Mouse (Mus musculus) heart, postnatal 10 days (tissue): ENCODE results near the gene Msmp. TPM values are rescaled to one million over a fixed set of nuclear protein-coding genes. Genes with fewer than 3 reads are reported as not detected.
"Not testable (repeated sequence)": the region's sequence is repeated elsewhere in the genome, so short reads cannot be mapped to it uniquely, and the experiment has no call there.

Experiments
- DNase-seq, 2 experiments: peaks; one replicate each; pipeline ENCODE4 v3.0.0; 2021
- intact Hi-C: fragments of 180-260 bp; cut with DNase I; formaldehyde crosslinking; loops from one replicate; pipeline ENCODE4 v1.15.1; 2025
- total RNA-seq, 2 experiments: library from RNA; stranded (reverse); gene quantifications; 2 replicates each; pipeline ENCODE4 v1.2.3; 2021

Gene Msmp
- total RNA-seq, 2 experiments from 2014 or later, result 0.36 to 0.37 TPM

DNA sequence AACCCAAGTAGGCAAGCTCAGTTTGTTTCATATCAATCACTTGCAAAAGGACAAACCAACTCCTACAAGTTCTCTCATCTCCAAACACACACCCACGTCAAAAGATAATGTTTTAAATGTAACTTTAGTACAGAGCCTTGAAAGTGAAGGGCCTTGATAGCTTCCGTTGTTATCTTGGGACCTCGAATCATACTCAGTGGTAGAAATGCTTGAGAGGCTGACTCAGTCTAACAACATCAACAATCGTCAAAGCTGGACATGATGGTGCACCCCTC is 20.8 kb downstream of the Msmp start:
- no peak for DNase-seq
- intact Hi-C loops, result loop anchor here (2.0 to 10.0 kb wide), 3 partner anchors 15 to 529 kb away; partner anchors contain the start of genes Gba2, Rgp1 and Stoml2

DNA sequence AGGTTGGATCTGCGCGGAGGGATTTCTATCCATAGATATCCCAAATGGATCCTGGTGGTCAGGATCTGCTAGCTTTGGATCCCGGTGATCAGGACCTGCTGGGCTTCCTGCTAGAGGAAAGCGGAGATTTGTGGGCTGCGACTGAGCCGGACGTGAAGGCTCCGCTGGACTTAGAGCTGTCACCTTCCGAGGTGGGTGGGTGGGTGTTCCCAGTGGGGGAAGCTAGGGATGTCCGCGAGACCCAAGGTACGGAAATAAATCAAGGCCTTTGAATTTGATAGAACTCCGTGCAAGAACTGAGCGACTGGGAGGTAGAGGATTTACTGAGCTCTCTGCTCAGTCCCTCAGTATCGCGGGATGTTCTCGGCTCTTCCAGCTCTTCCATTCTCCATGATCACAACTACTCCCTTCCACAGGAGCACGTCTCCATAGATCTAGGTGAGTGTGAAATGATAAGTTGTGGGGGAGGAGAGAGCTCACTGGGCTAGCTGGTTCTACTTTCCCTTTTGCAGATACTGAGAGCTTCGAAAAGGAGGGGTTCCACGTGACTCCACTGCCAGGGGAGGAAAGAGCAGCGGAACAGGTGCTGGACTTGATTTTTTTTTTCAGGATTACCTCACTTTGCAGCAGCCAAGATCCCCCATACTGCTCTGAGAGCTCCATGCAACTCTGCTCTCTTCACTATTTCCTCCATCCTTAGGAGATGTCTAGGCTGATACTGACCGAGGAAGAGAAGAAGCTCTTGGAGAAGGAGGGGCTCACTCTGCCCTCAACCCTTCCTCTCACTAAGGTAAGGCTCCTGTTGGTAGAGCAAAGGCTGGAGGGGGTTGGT is 21.3 kb downstream of the Msmp start:
- no peak for DNase-seq
- intact Hi-C loops, result loop anchor here (2.0 to 10.0 kb wide), 3 partner anchors 16 to 528 kb away; partner anchors contain the start of genes Gba2, Rgp1 and Stoml2

DNA sequence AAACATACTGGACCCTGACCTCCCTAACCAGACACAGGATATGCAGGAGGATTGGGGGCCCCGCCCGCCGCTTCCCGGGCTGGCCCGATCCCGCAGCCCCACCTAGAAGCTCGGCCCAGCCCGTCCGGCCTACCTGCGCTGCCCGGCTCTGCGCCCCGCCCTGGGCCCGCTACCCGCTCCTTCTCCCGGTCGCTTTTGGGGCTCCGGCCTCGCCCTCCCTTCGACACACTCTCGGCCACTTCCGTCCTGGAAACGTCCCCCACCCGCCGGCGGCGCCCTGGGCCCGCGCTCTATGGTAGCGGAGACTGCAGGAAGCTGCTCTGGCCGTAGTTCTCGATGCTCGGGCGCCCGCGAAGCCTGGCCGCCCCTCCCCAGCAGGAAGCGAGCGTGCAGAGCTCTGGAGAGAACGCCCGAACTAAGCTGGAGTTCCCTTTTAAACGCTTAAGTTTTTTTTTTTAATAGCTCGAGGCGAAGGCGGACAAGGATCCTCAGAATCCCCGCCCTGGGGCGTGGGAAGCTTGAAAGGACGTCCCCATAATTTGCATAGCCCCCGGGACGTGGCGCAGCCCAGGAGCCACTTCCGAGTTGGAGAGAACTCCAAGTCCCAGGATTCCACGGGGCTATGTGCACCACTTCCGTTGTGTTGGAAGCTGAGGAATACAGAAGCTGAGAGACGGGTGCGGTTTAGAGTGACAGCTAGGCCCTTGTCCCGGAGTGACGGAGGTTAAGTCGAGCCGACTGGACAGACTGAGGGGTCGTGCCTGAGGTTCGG is 22.1 kb downstream of the Msmp start, which contains the start of the genes Creb3 and Tln1:
Creb3 (plus strand) TSS at position 336 of the 772 bp plus-strand sequence.
Tln1 (minus strand) TSS at position 695 of the 772 bp plus-strand sequence.
- DNase-seq, result peak; percentile 97
- intact Hi-C loops, result loop anchor here (2.0 to 10.0 kb wide), 4 partner anchors 17 to 527 kb away; partner anchors contain the start of genes Gba2, Rgp1 and Stoml2

DNA sequence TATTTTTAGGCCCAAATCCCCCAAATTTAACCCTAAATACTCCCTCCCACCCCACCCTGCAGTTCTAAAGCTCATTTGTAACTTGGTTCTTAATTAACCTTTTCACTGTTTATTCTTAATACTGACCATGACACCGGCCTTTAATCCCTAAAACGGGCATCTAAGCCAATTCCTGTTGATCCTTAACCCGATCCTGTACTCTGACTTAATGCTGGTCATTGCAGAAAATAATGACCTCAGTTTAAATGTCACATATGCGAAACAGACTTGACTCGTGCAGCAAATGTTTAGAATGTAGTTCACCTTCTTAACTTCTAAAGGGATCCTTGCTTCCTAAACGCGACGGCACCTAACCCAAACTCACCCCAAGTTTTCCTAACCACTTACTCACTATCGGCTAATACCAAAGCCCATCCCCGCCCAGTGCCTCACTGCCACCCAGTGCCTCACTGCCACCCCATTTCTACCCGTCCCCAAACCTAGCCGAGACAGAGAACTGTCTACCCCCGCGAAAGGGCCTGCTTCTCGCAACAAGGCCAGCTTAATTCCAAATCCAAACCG is 22.8 kb downstream of the Msmp start:
- intact Hi-C loops, result loop anchor here (2.0 to 10.0 kb wide), 2 partner anchors 29 to 527 kb away; partner anchors contain the start of gene Stoml2
- DNase-seq, result no peak

DNA sequence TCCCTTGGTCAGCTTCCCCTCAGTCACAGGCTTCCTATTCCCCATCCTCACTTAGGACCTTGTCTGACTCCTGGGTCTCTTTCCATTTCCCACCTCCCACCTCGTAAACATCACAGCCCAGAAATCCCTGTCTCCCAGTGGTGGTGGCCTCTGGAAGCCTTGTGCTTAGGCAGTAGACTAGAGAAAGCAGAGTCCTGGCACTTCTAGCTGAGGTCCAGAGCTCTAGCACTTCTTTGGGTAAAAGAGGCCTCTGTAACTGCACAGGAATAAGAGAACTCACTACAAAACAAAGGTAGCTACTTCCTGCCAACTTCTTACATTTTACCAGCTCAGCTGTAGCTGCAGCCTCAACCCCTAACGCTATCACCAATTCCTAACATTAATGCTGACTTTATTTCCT is 23.3 kb downstream of the Msmp start:
- intact Hi-C loops, result loop anchor here (2.0 to 10.0 kb wide), 2 partner anchors 28 to 526 kb away; partner anchors contain the start of gene Stoml2
- peak in 1 of 2 experiments; percentile 23 for DNase-seq

DNA sequence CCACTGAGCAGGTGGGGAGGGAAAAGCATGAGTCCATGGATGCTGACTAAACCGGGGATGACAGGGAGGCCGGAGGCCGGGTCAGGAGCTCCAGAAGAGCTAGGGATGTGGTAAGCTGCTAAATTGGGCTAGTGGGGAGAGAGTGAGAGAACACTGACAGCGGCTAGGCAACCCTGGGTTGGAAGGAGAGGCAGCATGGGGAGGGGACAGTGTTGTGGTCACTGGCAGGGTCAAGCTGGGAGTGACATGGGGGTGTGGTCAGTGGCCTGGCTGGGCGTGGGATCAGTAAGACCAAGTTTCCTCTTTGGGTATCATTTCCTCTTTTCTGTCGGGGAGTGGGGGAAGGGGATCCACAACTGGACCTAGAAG is 24.1 kb downstream of the Msmp start:
- peak; percentile 64 to 67 for DNase-seq
- intact Hi-C loops, result loop anchor here (2.0 to 10.0 kb wide), 2 partner anchors 27 to 525 kb away; partner anchors contain the start of gene Stoml2

DNA sequence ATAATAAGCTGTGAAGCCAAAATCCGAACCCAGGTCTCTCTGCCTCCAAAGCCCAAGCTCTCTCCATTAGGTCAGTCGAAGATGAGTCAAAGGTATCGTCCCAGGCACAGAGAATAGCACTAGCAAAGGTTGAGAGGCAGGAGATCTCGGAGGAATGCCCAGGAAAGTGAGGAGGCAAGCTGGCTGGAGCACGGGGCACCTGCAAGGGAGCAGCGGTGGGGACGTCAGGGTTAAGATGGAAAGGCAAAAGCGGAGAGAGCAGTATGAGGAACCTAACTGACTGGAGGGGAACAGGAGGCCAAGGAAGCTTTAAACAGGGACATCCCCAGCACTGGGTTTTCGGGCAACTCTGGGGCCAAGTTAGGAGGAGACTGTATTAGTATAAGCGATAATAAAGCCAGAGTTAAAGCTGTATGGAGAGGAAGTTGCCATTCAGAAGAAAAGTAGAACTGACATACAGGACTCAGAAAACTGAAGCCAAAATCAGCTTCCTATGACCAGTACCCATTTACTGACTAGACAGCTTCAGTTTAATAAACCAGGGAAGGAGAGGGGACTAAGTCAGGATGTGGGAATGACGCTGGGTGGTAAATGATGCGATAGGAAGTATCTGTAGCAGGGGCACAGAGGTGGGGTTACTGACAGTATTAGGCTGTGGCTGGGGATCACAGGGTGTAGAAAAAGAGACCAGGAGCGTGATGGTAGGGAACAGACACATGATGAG is 24.6 kb downstream of the Msmp start:
- intact Hi-C loops, result loop anchor here (2.0 to 10.0 kb wide), 2 partner anchors 27 to 525 kb away; partner anchors contain the start of gene Stoml2

DNA sequence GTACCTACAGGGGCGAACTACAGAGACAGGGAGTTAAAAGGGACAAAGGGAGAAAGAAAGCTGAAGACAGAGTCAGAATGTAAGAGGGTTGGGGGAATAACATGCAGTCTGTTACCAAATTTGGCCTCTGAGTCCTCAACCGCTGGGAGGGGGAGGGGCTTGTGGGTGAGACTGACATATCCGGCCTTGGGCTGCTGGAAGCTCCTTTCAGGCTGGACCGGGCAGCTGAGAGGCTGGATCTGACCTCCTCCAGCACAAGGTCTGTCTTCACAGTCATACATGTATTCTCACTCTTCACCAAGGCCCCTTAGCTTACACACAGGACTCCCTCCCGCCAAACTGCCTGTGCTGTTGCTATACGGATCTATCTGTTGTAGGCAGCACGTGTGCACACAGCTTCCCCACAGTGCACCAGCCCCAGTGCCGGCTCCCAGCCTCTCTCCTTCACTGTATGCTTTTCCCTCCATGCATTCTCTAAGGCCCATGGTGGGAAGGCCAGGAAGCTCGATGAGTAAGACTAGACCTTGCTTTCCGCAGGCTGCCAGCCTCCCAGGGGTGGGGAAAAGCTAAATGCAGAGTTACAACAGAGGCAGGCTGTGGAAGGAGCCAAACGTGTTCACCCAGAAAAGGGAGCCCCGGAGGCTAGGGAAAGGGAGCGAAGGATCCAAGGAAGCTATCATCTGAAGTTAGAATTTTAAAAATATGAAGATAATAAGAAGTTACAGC is 25.5 kb downstream of the Msmp start:
- DNase-seq, result peak; percentile 85 to 86
- intact Hi-C loops, result no loop called here

More for the DNA sequence above, 24.6 kb downstream of the Msmp start:
- no peak for DNase-seq

DNA sequence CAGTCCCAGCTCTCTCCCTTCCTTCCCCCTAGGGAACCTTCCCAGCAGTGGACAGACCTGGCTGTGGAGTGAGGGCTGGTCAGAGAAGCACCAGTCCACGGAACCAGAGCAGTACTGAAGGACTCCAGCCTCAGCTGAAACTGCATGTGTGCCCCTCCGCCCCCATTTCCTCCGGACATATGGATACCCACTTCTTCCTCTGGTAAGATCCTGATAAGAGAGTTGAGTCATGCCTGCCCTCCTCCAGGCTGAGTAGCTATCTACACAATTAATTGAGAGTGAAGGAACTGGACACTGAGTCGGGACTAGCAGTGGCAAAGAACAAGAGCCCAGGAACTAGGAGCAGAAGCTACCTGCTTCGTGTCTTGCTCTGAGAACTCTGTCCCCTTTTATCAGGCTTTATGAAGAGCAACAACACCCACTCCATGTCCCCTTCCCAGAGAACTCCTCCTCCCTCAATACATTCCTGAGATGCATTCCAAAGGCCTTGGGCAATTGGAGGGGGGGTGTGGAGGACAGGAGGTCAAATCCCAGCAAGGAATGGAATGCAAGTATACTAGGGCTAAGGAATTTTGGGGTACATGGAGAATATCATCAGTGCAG is 26.2 kb downstream of the Msmp start:
- intact Hi-C loops, result no loop called here
- DNase-seq, result peak in 1 of 2 experiments; percentile 25

DNA sequence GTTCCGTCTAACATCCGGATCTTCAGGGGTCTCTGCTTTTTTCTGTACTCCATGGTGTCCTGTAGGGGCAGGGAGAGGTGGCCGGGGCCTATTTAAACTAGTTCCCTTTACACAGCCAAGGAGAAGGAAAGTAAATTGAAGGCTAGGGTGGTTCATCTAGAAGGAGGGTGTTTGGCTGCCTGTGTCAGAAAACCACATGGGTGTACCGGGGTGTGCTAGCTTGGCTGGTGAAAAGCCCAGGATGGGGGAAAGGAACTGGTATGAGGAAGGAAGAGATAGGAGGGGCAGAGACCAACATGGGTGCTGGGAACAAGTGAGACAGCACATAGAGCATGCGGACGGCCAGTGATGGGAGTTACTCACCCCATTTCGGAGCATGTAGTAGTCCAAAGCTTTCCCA is 28.4 kb downstream of the Msmp start:
- intact Hi-C loops, result no loop called here

DNA sequence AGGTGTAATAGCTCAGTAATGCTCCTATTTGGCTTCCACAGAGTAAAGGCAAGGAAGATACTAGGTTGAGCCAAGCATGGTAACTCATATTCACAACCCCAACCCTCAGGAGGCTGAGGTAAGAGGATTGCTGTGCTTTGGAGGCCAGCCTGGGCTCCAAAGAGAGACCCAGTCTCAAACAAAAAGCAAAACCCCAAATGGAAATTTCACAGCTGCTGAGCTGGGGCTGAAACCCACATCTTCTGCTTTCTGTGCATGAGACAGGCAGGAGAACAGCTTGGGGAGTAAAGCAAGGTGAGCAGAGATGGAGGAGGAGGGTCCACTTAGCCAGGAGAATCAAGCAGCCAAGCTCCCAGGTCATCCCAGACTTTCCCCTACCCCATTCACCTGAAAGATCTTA is 30.4 kb downstream of the Msmp start:
- intact Hi-C loops, result loop anchor here (2.0 kb wide), 1 partner anchor 17 kb away; no protein-coding TSS in a partner anchor
- no peak for DNase-seq

More for the DNA sequence above, 28.4 kb downstream of the Msmp start:
- DNase-seq, result no peak

DNA sequence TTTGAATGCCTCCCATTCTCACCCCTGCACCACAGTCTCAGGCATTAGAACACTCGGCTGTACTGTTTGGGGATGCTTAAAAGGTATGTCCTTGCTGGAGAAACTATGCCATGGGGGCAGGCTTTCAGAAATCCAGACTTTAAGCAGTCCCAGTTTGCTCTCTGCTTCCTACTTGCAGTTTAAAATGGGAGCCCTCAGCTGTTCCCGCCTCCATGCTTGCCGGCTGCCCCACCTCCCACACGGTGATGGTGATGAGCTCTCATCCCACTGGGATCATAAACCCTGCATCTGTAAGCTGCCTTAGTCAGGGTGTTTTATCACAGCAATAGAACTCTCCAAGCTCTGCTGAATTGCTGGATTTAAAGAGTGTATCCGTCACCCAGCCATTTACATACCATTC is 31.9 kb downstream of the Msmp start:
- intact Hi-C loops, result loop anchor here (2.0 kb wide), 1 partner anchor 16 kb away; no protein-coding TSS in a partner anchor
- no peak for DNase-seq

DNA sequence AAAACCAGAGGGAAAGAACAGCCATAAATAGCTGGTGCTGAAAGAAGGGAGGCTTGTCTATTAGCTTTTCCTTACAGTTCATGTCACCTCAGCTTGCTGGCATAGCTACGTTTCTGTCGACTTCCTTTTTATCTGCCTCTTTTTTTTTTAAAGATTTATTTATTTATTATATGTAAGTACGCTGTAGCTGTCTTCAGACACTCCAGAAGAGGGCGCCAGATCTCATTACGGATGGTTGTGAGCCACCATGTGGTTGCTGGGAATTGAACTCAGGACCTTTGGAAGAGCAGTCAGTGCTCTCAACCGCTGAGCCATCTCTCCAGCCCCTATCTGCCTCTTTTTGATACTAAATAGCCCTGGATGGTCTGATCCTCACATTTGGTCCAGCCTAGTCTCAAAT is 32.4 kb downstream of the Msmp start:
- intact Hi-C loops, result loop anchor here (2.0 kb wide), 1 partner anchor 15 kb away; no protein-coding TSS in a partner anchor
- DNase-seq, result not testable (repeated sequence)

DNA sequence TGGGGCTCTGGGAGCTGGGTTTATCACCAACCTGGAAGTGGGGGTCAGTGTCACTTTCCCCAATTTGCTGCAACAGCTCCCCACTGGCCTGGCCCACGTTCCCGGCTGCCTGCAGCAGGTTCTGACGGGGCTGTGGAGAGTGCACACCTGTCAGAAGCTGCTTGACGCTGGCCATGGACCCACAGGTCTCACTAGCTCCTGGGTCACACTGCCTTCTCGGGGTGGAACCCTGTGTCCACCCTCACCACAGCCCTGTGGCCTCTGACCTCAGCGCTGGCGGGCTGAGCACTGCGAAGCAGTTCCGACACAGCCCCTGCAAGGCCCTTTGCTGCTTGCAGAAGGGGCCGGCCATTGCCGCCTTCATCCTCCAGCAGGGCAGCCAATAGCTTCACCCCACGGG is 35.2 kb downstream of the Msmp start:
- intact Hi-C loops, result no loop called here

DNA sequence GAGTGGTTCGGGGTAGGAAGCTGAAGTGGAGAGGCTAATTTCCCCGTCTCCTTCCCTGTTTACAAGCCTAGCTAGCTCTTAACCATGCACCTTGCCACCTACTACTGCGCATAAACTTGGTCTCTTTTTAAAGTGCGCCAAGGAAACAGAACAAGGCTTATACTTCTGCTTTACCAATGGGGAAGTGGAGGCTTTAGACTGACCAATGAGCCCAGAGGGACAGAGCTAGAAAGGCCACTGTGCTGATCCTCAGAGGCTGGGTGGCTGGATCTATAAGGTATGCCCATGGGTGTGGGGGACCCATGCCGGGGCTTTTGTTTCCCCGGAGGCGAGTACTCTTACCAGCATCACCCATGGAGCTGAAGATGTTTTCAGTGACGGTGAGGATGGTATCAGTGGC is 37.1 kb downstream of the Msmp start:
- intact Hi-C loops, result no loop called here
- DNase-seq, result no peak

More for the DNA sequence above, 35.2 kb downstream of the Msmp start:
- DNase-seq, result no peak

DNA sequence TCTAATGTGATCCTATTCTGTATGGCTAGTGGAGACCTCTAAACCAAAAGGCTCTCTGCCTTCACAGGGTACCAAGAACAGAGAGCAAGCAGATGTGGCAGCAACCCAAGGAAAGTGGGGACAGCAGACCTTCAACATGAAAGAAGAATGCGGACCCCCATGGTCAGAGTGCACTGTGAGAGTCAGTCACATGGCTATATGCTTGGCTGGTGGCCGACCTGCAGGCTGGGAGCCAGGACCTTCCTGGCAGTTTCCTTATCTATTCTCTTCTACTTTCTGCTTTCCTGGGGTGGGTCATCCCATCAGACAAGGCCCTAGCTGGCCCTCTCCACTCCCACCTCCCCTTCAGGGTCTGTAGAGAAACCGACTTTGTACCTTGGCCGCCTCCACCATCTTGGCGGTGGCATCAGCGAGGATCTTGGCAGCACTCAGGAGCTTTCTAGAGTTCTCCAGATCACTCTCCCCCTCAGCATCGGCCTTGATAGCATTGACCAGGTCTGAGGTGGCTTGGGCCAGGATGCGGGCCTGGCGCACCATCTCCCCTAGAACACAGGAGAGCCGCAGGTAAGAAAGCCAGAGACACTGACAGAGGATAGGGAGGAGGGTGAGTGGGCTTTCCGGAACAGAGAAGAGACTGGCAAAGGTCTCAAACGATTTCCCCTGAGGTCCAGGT is 37.8 kb downstream of the Msmp start:
- DNase-seq, result peak; percentile 34 to 39
- intact Hi-C loops, result no loop called here

DNA sequence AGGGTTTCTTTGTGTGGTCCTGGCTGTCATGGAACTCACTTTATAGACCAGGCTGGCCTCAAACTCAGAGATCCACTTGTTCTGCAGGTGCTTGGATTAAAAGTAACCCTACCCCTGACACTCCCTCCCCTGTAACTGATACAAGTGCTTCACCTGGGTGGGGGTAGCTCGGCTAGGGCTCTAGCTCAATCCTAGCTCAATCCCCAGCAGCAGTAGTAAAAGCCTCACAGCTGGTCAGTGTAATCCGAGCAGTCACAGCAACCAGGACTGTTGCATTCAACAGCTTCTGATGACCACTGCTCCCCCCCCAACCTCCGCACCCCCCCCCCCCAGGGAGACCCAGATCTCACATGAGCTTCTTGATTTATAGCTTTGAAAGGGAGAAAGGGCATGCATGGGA is 42.2 kb downstream of the Msmp start:
- intact Hi-C loops, result no loop called here

DNA sequence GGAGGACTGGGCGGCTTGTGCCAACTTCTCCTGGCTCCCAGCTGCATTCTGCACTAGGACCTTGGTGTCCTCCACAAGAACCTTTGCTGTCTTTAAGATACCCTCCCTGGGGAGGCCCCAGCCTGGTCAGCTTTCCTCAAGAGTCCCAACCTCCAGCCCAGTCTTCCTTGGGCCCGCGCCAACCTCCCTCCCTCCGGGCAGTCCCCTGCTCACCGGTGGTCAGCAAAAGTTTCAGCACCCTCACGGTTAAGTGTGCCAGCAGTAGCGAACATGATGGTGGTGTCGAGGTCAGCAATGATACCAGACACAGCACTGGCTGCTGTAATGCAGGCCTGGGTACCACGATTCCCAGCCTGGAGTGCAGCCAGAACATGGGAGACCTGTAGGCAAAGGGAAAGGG is 48.3 kb downstream of the Msmp start:
- intact Hi-C loops, result loop anchor here (2.0 kb wide), 1 partner anchor 17 kb away; no protein-coding TSS in a partner anchor
- no peak for DNase-seq

More for the DNA sequence above, 42.2 kb downstream of the Msmp start:
- DNase-seq, result no peak
